Mouse (Mus musculus) intestine, postnatal 0 days (tissue): ENCODE measurements around the gene Nup188. TPM values are rescaled to one million over a fixed set of nuclear protein-coding genes. Genes with fewer than 3 reads are reported as not detected.

Source experiments
- ATAC-seq: fragments of 200-750 bp; cut with Nextera tagmentation; 2 replicates; pipeline ENCODE4 v1.8.0; 2017; ENCODE audit warnings: mild to moderate bottlenecking, moderate TSS enrichment, moderate library complexity
- H3K27ac ChIP-seq: fragments of 300-500 bp; sonication (generic); 2 replicates; pipeline ENCODE4 v1.5.1; 2014; ENCODE audit warnings: mild to moderate bottlenecking, low read depth, low read length, moderate library complexity
- H3K27me3 ChIP-seq: fragments of 300-500 bp; sonication (generic); replicated peaks from 2 replicates; pipeline ENCODE4 v1.6.1; 2014; ENCODE audit warnings: low read length, mixed read lengths; ENCODE audit not compliant: control insufficient read depth, insufficient read depth
- H3K36me3 ChIP-seq: fragments of 300-500 bp; sonication (generic); 2 replicates; pipeline ENCODE4 v1.6.1; 2014; ENCODE audit warnings: mild to moderate bottlenecking, moderate library complexity; ENCODE audit not compliant: control insufficient read depth, insufficient read depth
- H3K4me1 ChIP-seq: fragments of 300-500 bp; sonication (generic); replicated peaks from 2 replicates; pipeline ENCODE4 v1.6.1; 2014; ENCODE audit warnings: antibody characterized with exemption, low read length, mixed read lengths; ENCODE audit not compliant: control insufficient read depth, insufficient read depth
- H3K4me2 ChIP-seq: fragments of 300-500 bp; sonication (generic); replicated peaks from 2 replicates; pipeline ENCODE4 v1.6.1; 2014; ENCODE audit warnings: low read depth, mild to moderate bottlenecking, moderate library complexity
- H3K4me3 ChIP-seq: fragments of 300-500 bp; sonication (generic); 2 replicates; pipeline ENCODE4 v1.5.1; 2014; ENCODE audit warnings: low read depth, low read length
- H3K9ac ChIP-seq: fragments of 300-500 bp; sonication (generic); 2 replicates; pipeline ENCODE4 v1.6.1; 2014; ENCODE audit warnings: mild to moderate bottlenecking, low read depth, low read length
- H3K9me3 ChIP-seq: fragments of 300-500 bp; sonication (generic); 2 replicates; pipeline ENCODE4 v1.6.1; 2016; ENCODE audit warnings: mixed run types; ENCODE audit not compliant: control insufficient read depth
- CTCF ChIP-seq: sonication (generic); IDR thresholded peaks from 2 replicates; pipeline ENCODE4 v1.5.1; 2016; ENCODE audit warnings: low read depth, mild to moderate bottlenecking, control low read depth, antibody characterized with exemption, moderate library complexity
- WGBS: fragments of 180-500 bp; shearing (Covaris S2); extraction: QIAGEN DNeasy Blood & Tissue Kit; methylation state at CpG from one replicate; pipeline ENCODE4 v1.1.7; 2014; 5-methylcytosine and 5-hydroxymethylcytosine counted together
- polyA plus RNA-seq: library from polyadenylated mRNA; unstranded; fragments of >200 nt; fragmentation: Nextera tagmentation; extraction: Ambion mirVana; gene quantifications from 2 replicates; pipeline ENCODE4 v1.2.1, GENCODE M21; 2015

The Nup188 gene
- polyA plus RNA-seq, 1 experiment from 2014 or later, result 9.1 TPM

- no peaks in the 10 kb centered on the region for H3K4me1 ChIP-seq
- no peak overlapping the region for H3K9ac ChIP-seq
- no peak overlapping the region for H3K27ac ChIP-seq
- TF ChIP-seq CTCF, result no peak
- no peak overlapping the region for H3K4me2 ChIP-seq
- peaks cover 86% of the 10 kb centered on the region for H3K36me3 ChIP-seq
- no peaks in the 10 kb centered on the region for H3K9me3 ChIP-seq
- ATAC-seq, result no peak
- no peak overlapping the region for H3K4me3 ChIP-seq
- no peaks in the 10 kb centered on the region for H3K27me3 ChIP-seq
- 91% methylated on average over 6 of the region's 6 CpGs for WGBS
Measured at GRCm38 (mm10) chr2:30349196-30349595, 63.0 kb downstream of the Nup188 start.

GRCm38 (mm10) chr2:30351149-30351548 lies 65.0 kb downstream of the Nup188 start:
- 66% methylated on average over 2 of the region's 2 CpGs for WGBS
- Histone ChIP-seq H3K27me3 (no peaks in the 10 kb centered on the region), H3K9ac (no peak overlapping the region), H3K36me3 (peaks cover 73% of the 10 kb centered on the region), H3K4me2 (no peak overlapping the region), H3K4me1 (no peaks in the 10 kb centered on the region), H3K9me3 (no peaks in the 10 kb centered on the region), H3K27ac (no peak overlapping the region), H3K4me3 (no peak overlapping the region)
- no peak for ATAC-seq
- TF ChIP-seq CTCF, result peak; percentile 57

- no peak overlapping the region for H3K4me3 ChIP-seq
- 40% methylated on average over 4 of the region's 4 CpGs for WGBS
- no peaks in the 10 kb centered on the region for H3K4me1 ChIP-seq
- no peaks in the 10 kb centered on the region for H3K9me3 ChIP-seq
- H3K4me2 ChIP-seq, result no peak overlapping the region
- no peak for ATAC-seq
- TF ChIP-seq CTCF, result no peak
- H3K27ac ChIP-seq, result no peak overlapping the region
- no peaks in the 10 kb centered on the region for H3K27me3 ChIP-seq
- peaks cover 29% of the 10 kb centered on the region for H3K36me3 ChIP-seq
- H3K9ac ChIP-seq, result no peak overlapping the region
Measured at GRCm38 (mm10) chr2:30355861-30356260, 69.7 kb downstream of the Nup188 start.

DNA sequence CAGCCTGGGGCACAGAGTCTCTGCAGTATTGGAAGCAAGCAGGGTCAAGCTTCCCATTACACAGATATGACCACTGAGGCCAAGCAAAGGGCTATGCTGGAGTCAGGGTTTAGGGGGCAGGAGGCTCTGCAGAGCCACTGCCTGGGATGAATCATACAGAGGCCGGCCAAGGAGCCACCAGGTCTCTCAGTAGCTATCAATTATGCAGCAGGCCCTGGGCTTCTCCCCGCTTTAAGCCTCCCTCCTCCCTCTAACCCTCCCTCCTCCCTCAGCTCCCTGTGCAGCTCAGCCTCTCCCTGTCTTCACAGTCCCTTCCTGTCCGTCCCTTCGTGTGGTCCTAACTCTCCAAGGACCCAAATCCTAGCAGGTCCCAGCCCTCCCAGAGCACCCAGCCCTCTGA lies 70.1 kb downstream of the Nup188 start:
- H3K4me3 ChIP-seq, result no peak overlapping the region
- no peaks in the 10 kb centered on the region for H3K4me1 ChIP-seq
- no peaks in the 10 kb centered on the region for H3K9me3 ChIP-seq
- H3K9ac ChIP-seq, result no peak overlapping the region
- no peak for TF ChIP-seq CTCF
- H3K36me3 ChIP-seq, result peaks cover 26% of the 10 kb centered on the region
- no peak overlapping the region for H3K4me2 ChIP-seq
- no peak for ATAC-seq
- 63% methylated on average over 4 of the region's 4 CpGs for WGBS
- H3K27ac ChIP-seq, result no peak overlapping the region
- H3K27me3 ChIP-seq, result no peaks in the 10 kb centered on the region

DNA sequence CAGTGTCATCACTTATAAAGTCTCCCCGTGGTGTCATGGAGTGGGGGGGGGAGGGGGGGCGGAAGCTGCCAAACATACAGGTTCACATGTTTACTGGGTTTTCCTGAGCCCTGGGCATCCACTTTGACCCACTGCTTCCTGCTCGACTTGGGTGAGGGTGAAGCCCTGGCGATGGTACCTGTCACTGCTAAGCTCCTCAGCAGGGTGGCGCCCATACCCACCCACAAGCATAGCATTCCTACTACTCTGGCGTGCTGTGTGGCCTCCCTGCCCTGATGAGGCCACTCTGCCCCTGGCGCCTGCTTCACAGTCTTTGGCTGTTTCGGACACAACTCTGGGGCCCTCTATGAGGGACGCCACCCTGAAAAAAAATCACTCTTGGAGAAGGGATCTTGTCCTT lies 70.7 kb downstream of the Nup188 start:
- no peak overlapping the region for H3K4me2 ChIP-seq
- no peak for TF ChIP-seq CTCF
- no peaks in the 10 kb centered on the region for H3K4me1 ChIP-seq
- H3K27ac ChIP-seq, result no peak overlapping the region
- H3K9me3 ChIP-seq, result no peaks in the 10 kb centered on the region
- no peak overlapping the region for H3K4me3 ChIP-seq
- 60% methylated on average over 9 of the region's 9 CpGs for WGBS
- peaks cover 26% of the 10 kb centered on the region for H3K36me3 ChIP-seq
- H3K9ac ChIP-seq, result no peak overlapping the region
- no peak for ATAC-seq
- H3K27me3 ChIP-seq, result no peaks in the 10 kb centered on the region

- Histone ChIP-seq H3K36me3 (peaks cover 20% of the 10 kb centered on the region), H3K9ac (peak overlapping the region; percentile 7; the same call in 1 of the 2 replicates), H3K4me1 (no peaks in the 10 kb centered on the region), H3K27me3 (no peaks in the 10 kb centered on the region), H3K4me2 (peak overlapping the region; percentile 94), H3K4me3 (peak overlapping the region; percentile 73), H3K27ac (no peak overlapping the region), H3K9me3 (no peaks in the 10 kb centered on the region)
- WGBS, result 43% methylated on average over 8 of the region's 8 CpGs
- no peak for TF ChIP-seq CTCF
- no peak for ATAC-seq
Measured at GRCm38 (mm10) chr2:30357552-30358510, 71.6 kb downstream of the Nup188 start.
